Mouse (Mus musculus): ENCODE measurements around the gene Htt.

GRCm38 (mm10) chr5:34931091-34931490, 169.6 kb downstream of the Htt start:
- TF ChIP-seq POLR2A (IDR thresholded peaks at IDR 0.05; ENCODE audit: borderline replicate concordance, control insufficient read depth, low read depth, low read length) (no peak), CTCF (IDR thresholded peaks at IDR 0.05; ENCODE audit: control insufficient read depth, insufficient read depth, low read length) (no peak)
